Mouse (Mus musculus): ENCODE results near the gene Tulp1. TPM values are rescaled to one million over a fixed set of nuclear protein-coding genes. Genes with fewer than 3 reads are reported as not detected.

The Tulp1 gene
- polyA plus RNA-seq, 1 experiment from 2014 or later: 18.1 TPM

GRCm38 (mm10) chr17:28340578-28340977 lies 24.4 kb downstream of the Tulp1 start:
- Histone ChIP-seq H3K4me1 (ENCODE audit: insufficient read depth, low read depth, low read length) (peaks cover 17% of the 10 kb centered on the region; the same call in 1 of the 2 replicates), H3K4me3 (ENCODE audit: low read depth, low read length) (no peak overlapping the region)
- peak; percentile 58 for ATAC-seq

GRCm38 (mm10) chr17:28337547-28337946 lies 27.5 kb downstream of the Tulp1 start:
- H3K9me3 ChIP-seq (ENCODE audit: low read length): no peaks in the 10 kb centered on the region
- H3K9ac ChIP-seq (replicated peaks; ENCODE audit: low read depth): no peak overlapping the region
- DNase-seq (ENCODE audit: low spot score) (no peak), ATAC-seq (no peak)
- peaks cover 9% of the 10 kb centered on the region; the same call in 1 of the 2 replicates for H3K36me3 ChIP-seq (ENCODE audit: insufficient read depth, low read length)
- H3K4me3 ChIP-seq (ENCODE audit: low read depth, low read length): no peak overlapping the region
- no peaks in the 10 kb centered on the region; the same call in 1 of the 2 replicates for H3K4me1 ChIP-seq (ENCODE audit: insufficient read depth, low read depth, low read length)
- no peak overlapping the region for H3K4me2 ChIP-seq (replicated peaks; ENCODE audit: low read depth, low read length)
- 91% methylated on average over 7 of the region's 7 CpGs for WGBS
- no peak overlapping the region for H3K27ac ChIP-seq (ENCODE audit: low read length)
- TF ChIP-seq CTCF (IDR thresholded peaks at IDR 0.05) (no peak), EP300 (IDR thresholded peaks at IDR 0.05) (no peak)
- H3K27me3 ChIP-seq (replicated peaks; ENCODE audit: insufficient read depth, low read length): no peaks in the 10 kb centered on the region

More at GRCm38 (mm10) chr17:28340578-28340977, 24.4 kb downstream of the Tulp1 start:
- H3K4me2 ChIP-seq (replicated peaks; ENCODE audit: low read depth, low read length): peak overlapping the region; percentile 38; the same call in 1 of the 2 replicates
- H3K36me3 ChIP-seq (ENCODE audit: insufficient read depth, low read length): peaks cover 9% of the 10 kb centered on the region; the same call in 1 of the 2 replicates
- H3K9ac ChIP-seq (replicated peaks; ENCODE audit: low read depth): no peak overlapping the region
- H3K27ac ChIP-seq (ENCODE audit: low read length): peak overlapping the region; percentile 82
- TF ChIP-seq EP300 (IDR thresholded peaks at IDR 0.05) (no peak), CTCF (IDR thresholded peaks at IDR 0.05) (peak; percentile 14; the same call in 1 of the 2 replicates)
- 59% methylated on average over 7 of the region's 7 CpGs for WGBS
- no peaks in the 10 kb centered on the region for H3K9me3 ChIP-seq (ENCODE audit: low read length)
- no peaks in the 10 kb centered on the region for H3K27me3 ChIP-seq (replicated peaks; ENCODE audit: insufficient read depth, low read length)
- peak; percentile 77 for DNase-seq (ENCODE audit: low spot score)

DNA sequence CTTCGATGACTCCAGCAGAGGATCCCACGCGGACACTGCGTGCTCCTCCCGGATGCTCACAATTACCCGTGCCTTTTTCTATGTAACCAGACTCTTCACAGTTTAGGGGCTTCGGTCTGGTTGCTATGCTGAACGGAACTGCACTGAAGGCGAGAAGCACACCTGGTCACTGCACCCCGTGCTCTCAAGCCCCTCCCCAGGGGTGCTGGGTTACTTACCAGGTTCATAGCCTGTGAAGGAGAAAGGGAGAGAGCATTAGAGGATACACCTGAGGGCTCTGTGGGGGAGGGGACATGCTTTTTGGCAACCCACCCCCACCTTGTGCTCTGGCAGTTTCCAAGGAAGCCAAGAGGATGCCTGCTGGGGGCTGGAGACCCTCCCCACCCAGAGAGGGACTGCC lies 29.8 kb downstream of the Tulp1 start:
- WGBS: 72% methylated on average over 10 of the region's 10 CpGs
- Histone ChIP-seq H3K9me3 (ENCODE audit: low read length) (no peaks in the 10 kb centered on the region), H3K4me1 (ENCODE audit: insufficient read depth, low read depth, low read length) (no peaks in the 10 kb centered on the region), H3K4me2 (replicated peaks; ENCODE audit: low read depth, low read length) (no peak overlapping the region), H3K4me3 (ENCODE audit: low read depth, low read length) (no peak overlapping the region), H3K9ac (replicated peaks; ENCODE audit: low read depth) (no peak overlapping the region), H3K36me3 (ENCODE audit: insufficient read depth, low read length) (peaks cover 18% of the 10 kb centered on the region; the same call in 1 of the 2 replicates), H3K27me3 (replicated peaks; ENCODE audit: insufficient read depth, low read length) (no peaks in the 10 kb centered on the region), H3K27ac (ENCODE audit: low read length) (no peak overlapping the region)
- no peak for DNase-seq (ENCODE audit: low spot score)
- TF ChIP-seq CTCF (IDR thresholded peaks at IDR 0.05): no peak
- TF ChIP-seq EP300 (IDR thresholded peaks at IDR 0.05): no peak
- ATAC-seq: no peak

DNA sequence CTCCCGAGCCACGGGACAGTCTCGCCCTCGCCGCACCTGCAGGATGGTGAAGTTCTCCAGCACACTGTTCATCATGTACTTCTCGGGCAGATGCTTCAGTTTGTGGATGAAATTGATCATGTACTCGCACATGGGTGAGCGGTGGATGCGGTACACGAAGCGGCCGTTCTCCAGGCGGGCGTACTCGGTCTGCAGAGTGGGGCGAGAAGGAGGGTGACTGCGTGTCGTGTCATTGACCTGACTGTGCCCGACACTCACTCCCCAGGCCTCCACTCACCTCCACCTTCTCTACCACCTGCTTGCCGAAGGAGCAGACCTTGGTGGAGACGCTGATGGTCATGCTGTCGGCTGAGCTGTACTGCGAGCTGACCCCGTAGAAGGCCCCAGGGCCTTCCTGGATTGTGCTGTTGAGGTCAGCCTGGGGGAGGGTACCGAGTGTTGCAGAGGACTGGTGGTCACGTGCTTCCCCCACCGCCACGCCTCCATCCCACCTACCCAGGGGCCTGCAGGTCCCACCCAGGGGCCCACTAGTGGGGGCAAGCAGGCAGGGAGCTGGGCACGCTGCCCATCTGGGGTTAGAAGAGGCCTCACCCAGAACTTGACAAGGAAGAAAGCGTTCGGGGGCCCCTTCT lies 32.0 kb downstream of the Tulp1 start:
- Histone ChIP-seq H3K4me2 (replicated peaks; ENCODE audit: low read depth, low read length) (no peak overlapping the region), H3K9ac (replicated peaks; ENCODE audit: low read depth) (no peak overlapping the region), H3K9me3 (ENCODE audit: low read length) (no peaks in the 10 kb centered on the region), H3K27ac (ENCODE audit: low read length) (no peak overlapping the region), H3K4me3 (ENCODE audit: low read depth, low read length) (no peak overlapping the region), H3K27me3 (replicated peaks; ENCODE audit: insufficient read depth, low read length) (no peaks in the 10 kb centered on the region), H3K4me1 (ENCODE audit: insufficient read depth, low read depth, low read length) (peaks cover 8% of the 10 kb centered on the region), H3K36me3 (ENCODE audit: insufficient read depth, low read length) (peaks cover 18% of the 10 kb centered on the region; the same call in 1 of the 2 replicates)
- 43% methylated on average over 28 of the region's 31 CpGs for WGBS
- DNase-seq (ENCODE audit: low spot score) (no peak), ATAC-seq (no peak)
- TF ChIP-seq CTCF (IDR thresholded peaks at IDR 0.05): no peak
- TF ChIP-seq EP300 (IDR thresholded peaks at IDR 0.05): no peak

GRCm38 (mm10) chr17:28332113-28332914 lies 32.7 kb downstream of the Tulp1 start:
- peak; percentile 51 for TF ChIP-seq CTCF (IDR thresholded peaks at IDR 0.05)
- no peak for TF ChIP-seq EP300 (IDR thresholded peaks at IDR 0.05)
- Histone ChIP-seq H3K4me1 (ENCODE audit: insufficient read depth, low read depth, low read length) (peaks cover 14% of the 10 kb centered on the region), H3K9ac (replicated peaks; ENCODE audit: low read depth) (no peak overlapping the region), H3K27ac (ENCODE audit: low read length) (no peak overlapping the region), H3K4me2 (replicated peaks; ENCODE audit: low read depth, low read length) (no peak overlapping the region), H3K4me3 (ENCODE audit: low read depth, low read length) (no peak overlapping the region), H3K36me3 (ENCODE audit: insufficient read depth, low read length) (peaks cover 18% of the 10 kb centered on the region; the same call in 1 of the 2 replicates), H3K9me3 (ENCODE audit: low read length) (no peaks in the 10 kb centered on the region), H3K27me3 (replicated peaks; ENCODE audit: insufficient read depth, low read length) (no peaks in the 10 kb centered on the region)
- DNase-seq (ENCODE audit: low spot score) (no peak), ATAC-seq (no peak)
- WGBS: 50% methylated on average over 13 of the region's 13 CpGs

Measured in lung, postnatal 0 days (tissue).